13 mouse cellular contexts compared by ENCODE assay signal in genomic region chr3:80805327-80805726, GRCm38 (mm10). TPM values are rescaled to one million over a fixed set of nuclear protein-coding genes. Genes with fewer than 3 reads are reported as not detected.
DNase-seq lines count a peak whose midpoint lies in the region; ATAC-seq and TF ChIP-seq lines count a peak whose summit lies in the region.
"Had no signal": no experiment of that assay in that cellular context is flagged by ENCODE, and none has a peak within 500 bp of the region (broad histone marks: within the 10 kb centered on the region; RNA-seq: fewer than 3 reads in every experiment).

No protein-coding gene starts in this region.

- no peaks in the 10 kb centered on the region for H3K36me3 ChIP-seq in lung, embryonic 14.5 days (ENCODE audit: insufficient read depth)
- H3K36me3 ChIP-seq: G1E; heart, embryonic 13.5 days; neural tube, embryonic 12.5 days had no signal

- peaks cover 24% of the 10 kb centered on the region for H3K27me3 ChIP-seq in lung, embryonic 14.5 days (ENCODE audit: insufficient read depth, low read length)
- H3K27me3 ChIP-seq: neural tube, embryonic 12.5 days had no signal

- H3K4me3 ChIP-seq in gastrocnemius, adult 2 months: no peak overlapping the region
- no peak overlapping the region for H3K4me3 ChIP-seq in lung, embryonic 14.5 days (ENCODE audit: low read depth, low read length)
- no peak overlapping the region for H3K4me3 ChIP-seq in cortical plate, adult 2 months (ENCODE audit: insufficient read depth, low read length)
- H3K4me3 ChIP-seq: heart, embryonic 13.5 days; neural tube, embryonic 12.5 days had no signal

- TF ChIP-seq POLR2A in cortical plate, adult 2 months (IDR thresholded peaks at IDR 0.05; ENCODE audit: extremely low read depth, insufficient read depth, low read length): no peak

- peak; percentile 16; the same call in 1 of the 2 replicates for TF ChIP-seq CTCF in gastrocnemius, adult 2 months (IDR thresholded peaks at IDR 0.05)
- peak; percentile 24; the same call in 1 of the 2 replicates for TF ChIP-seq CTCF in lung, embryonic 14.5 days (IDR thresholded peaks at IDR 0.05; ENCODE audit: low read depth)
- peak; percentile 8; the same call in 1 of the 2 replicates for TF ChIP-seq CTCF in cortical plate, adult 2 months (IDR thresholded peaks at IDR 0.05; ENCODE audit: extremely low read depth, insufficient read depth, low read length)

- intact Hi-C loops in gastrocnemius, adult 2 months (cut with DNase I): no loop called here
- intact Hi-C loops in heart, postnatal 25 days (cut with DNase I): no loop called here

- no peak for ATAC-seq in lung, embryonic 14.5 days (ENCODE audit: insufficient read depth)

- no peak overlapping the region for H3K27ac ChIP-seq in gastrocnemius, adult 2 months
- H3K27ac ChIP-seq in lung, embryonic 14.5 days (ENCODE audit: low read depth): no peak overlapping the region
- H3K27ac ChIP-seq in cortical plate, adult 2 months (ENCODE audit: insufficient read depth, low read length): no peak overlapping the region
- H3K27ac ChIP-seq: heart, embryonic 13.5 days; neural tube, embryonic 12.5 days had no signal

- H3K9ac ChIP-seq in lung, embryonic 14.5 days: no peak overlapping the region
- H3K9ac ChIP-seq: heart, embryonic 13.5 days; neural tube, embryonic 12.5 days had no signal

- no peaks in the 10 kb centered on the region for H3K9me3 ChIP-seq in lung, embryonic 14.5 days (ENCODE audit: low read depth, low read length)
- H3K9me3 ChIP-seq: G1E; heart, embryonic 13.5 days; neural tube, embryonic 12.5 days had no signal

- DNase-seq in gastrocnemius, adult 2 months: no peak
- DNase-seq in gastrocnemius, postnatal 10 days: no peak
- peak; percentile 65 for DNase-seq in lung, embryonic 14.5 days
- no peak for DNase-seq in lung, postnatal 4 days
- peak; percentile 24 for DNase-seq in MN1 (ENCODE audit: low spot score)
- no peak for DNase-seq in spleen, postnatal 4 days (ENCODE audit: low spot score in 2 of 2)
- no peak for DNase-seq in heart, postnatal 25 days (ENCODE audit: low spot score)
- DNase-seq: kidney, adult 18-20 months; spleen, adult 18-20 months had no signal

- no peaks in the 10 kb centered on the region; the same call in 1 of the 2 replicates for H3K4me1 ChIP-seq in lung, embryonic 14.5 days (ENCODE audit: insufficient read depth)
- H3K4me1 ChIP-seq in cortical plate, adult 2 months (ENCODE audit: control insufficient read depth, insufficient read depth, low read length): no peaks in the 10 kb centered on the region

- H3K4me2 ChIP-seq in lung, embryonic 14.5 days: no peak overlapping the region
- H3K4me2 ChIP-seq: heart, embryonic 13.5 days; neural tube, embryonic 12.5 days had no signal

- WGBS in lung, embryonic 14.5 days: 6% methylated on average over 1 of the region's 1 CpGs

RNA-seq across cellular contexts. Expression of gene Gria2, which starts 2.7 kb away (rescaled TPM):
- total RNA-seq in gastrocnemius, adult 2 months (2021): under 1 TPM in 1 of 2 experiments, not detected in 1; 0.06 TPM
- under 1 TPM; 0.52 to 0.81 TPM for total RNA-seq in gastrocnemius, postnatal 10 days (2021)
- polyA plus RNA-seq in lung, embryonic 14.5 days (2014; fragmentation: Nextera tagmentation; extraction: Ambion mirVana): 0.16 and 0.17 TPM in 2 replicates
- polyA plus RNA-seq in cortical plate, adult 2 months (2012; rRNA removed): 232 and 271 TPM in 2 replicates
- total RNA-seq in heart, postnatal 25 days (2021): not detected
- polyA plus RNA-seq: G1E had no signal

Comparison
In these comparisons a context has a peak if more than half of its experiments do, and no peak if none do; other contexts are left out.
1. DNase-seq: peak in lung, embryonic 14.5 days (single experiment) and MN1 (single experiment); none in gastrocnemius, adult 2 months (single experiment), gastrocnemius, postnatal 10 days (single experiment), lung, postnatal 4 days (0 of 2), spleen, postnatal 4 days (0 of 2) and heart, postnatal 25 days (single experiment).
2. Peak in every context shown above with its lines, with median percentiles within 50 percentile points of each other: CTCF ChIP-seq.